Mouse (Mus musculus): Measurements from ENCODE around the gene Smc1b. TPM values are rescaled to one million over a fixed set of nuclear protein-coding genes. Genes with fewer than 3 reads are reported as not detected.
A peak's percentile ranks its signal among the peaks of the same experiment; 100 is the strongest.

The Smc1b gene
- total RNA-seq (2022), result not detected

GRCm38 (mm10) chr15:85131275-85132192 lies at the start of gene Smc1b, which contains the start of gene Ribc2:
Smc1b (minus strand) TSS chr15:85131964.
Ribc2 (plus strand) TSS chr15:85132078.
- peak; percentile 9 for DNase-seq (ENCODE audit: low spot score)

- no peak for DNase-seq (ENCODE audit: low spot score)
Observed at GRCm38 (mm10) chr15:85180368-85180767, 48.6 kb upstream of the Smc1b start.

GRCm38 (mm10) chr15:85179528-85180180 lies 47.9 kb upstream of the Smc1b start:
- DNase-seq (ENCODE audit: low spot score), result peak; percentile 54

GRCm38 (mm10) chr15:85178172-85178571 lies 46.4 kb upstream of the Smc1b start:
- DNase-seq (ENCODE audit: low spot score), result peak; percentile 33

- DNase-seq (ENCODE audit: low spot score), result no peak
Observed at GRCm38 (mm10) chr15:85177576-85177975, 45.8 kb upstream of the Smc1b start.

- no peak for DNase-seq (ENCODE audit: low spot score)
Observed at GRCm38 (mm10) chr15:85174060-85174459, 42.3 kb upstream of the Smc1b start.

- no peak for DNase-seq (ENCODE audit: low spot score)
Observed at GRCm38 (mm10) chr15:85173425-85173824, 41.7 kb upstream of the Smc1b start.

- DNase-seq (ENCODE audit: low spot score), result peak; percentile 53
Observed at GRCm38 (mm10) chr15:85172054-85172453, 40.3 kb upstream of the Smc1b start.

- DNase-seq (ENCODE audit: low spot score), result no peak
Observed at GRCm38 (mm10) chr15:85167086-85167679, 35.4 kb upstream of the Smc1b start.

GRCm38 (mm10) chr15:85166433-85166933 lies 34.7 kb upstream of the Smc1b start:
- no peak for DNase-seq (ENCODE audit: low spot score)

- peak; percentile 69 for DNase-seq (ENCODE audit: low spot score)
Observed at GRCm38 (mm10) chr15:85162693-85163663, 31.2 kb upstream of the Smc1b start.

GRCm38 (mm10) chr15:85161416-85161815 lies 29.7 kb upstream of the Smc1b start:
- no peak for DNase-seq (ENCODE audit: low spot score)

GRCm38 (mm10) chr15:85156198-85156597 lies 24.4 kb upstream of the Smc1b start:
- DNase-seq (ENCODE audit: low spot score), result no peak

- no peak for DNase-seq (ENCODE audit: low spot score)
Observed at GRCm38 (mm10) chr15:85154091-85154490, 22.3 kb upstream of the Smc1b start.

- DNase-seq (ENCODE audit: low spot score), result peak; percentile 60
Observed at GRCm38 (mm10) chr15:85152577-85152976, 20.8 kb upstream of the Smc1b start.

GRCm38 (mm10) chr15:85151433-85151918 lies 19.7 kb upstream of the Smc1b start:
- DNase-seq (ENCODE audit: low spot score), result peak; percentile 72

- no peak for DNase-seq (ENCODE audit: low spot score)
Observed at GRCm38 (mm10) chr15:85144249-85144648, 12.5 kb upstream of the Smc1b start.

- DNase-seq (ENCODE audit: low spot score), result no peak
Observed at GRCm38 (mm10) chr15:85143747-85144146, 12.0 kb upstream of the Smc1b start.

- no peak for DNase-seq (ENCODE audit: low spot score)
Observed at GRCm38 (mm10) chr15:85143161-85143560, 11.4 kb upstream of the Smc1b start.

GRCm38 (mm10) chr15:85142441-85142840 lies 10.7 kb upstream of the Smc1b start:
- DNase-seq (ENCODE audit: low spot score), result no peak

GRCm38 (mm10) chr15:85141290-85141689 lies 9.5 kb upstream of the Smc1b start:
- DNase-seq (ENCODE audit: low spot score), result no peak

All from heart, adult 8-10 months (tissue).